Mouse (Mus musculus) hindbrain, embryonic 16.5 days (tissue): ENCODE measurements around the gene Mrpl2. TPM values are rescaled to one million over a fixed set of nuclear protein-coding genes. Genes with fewer than 3 reads are reported as not detected.

Experiments used
- ATAC-seq: fragments of 200-750 bp; cut with Nextera tagmentation; 2 replicates; pipeline ENCODE4 v1.8.0; 2017; ENCODE audit warnings: moderate TSS enrichment, moderate library complexity
- H3K27ac ChIP-seq: fragments of 300-500 bp; sonication (generic); 2 replicates; pipeline ENCODE4 v1.5.1; 2014; ENCODE audit warnings: low read depth, mild to moderate bottlenecking, control low read depth, low read length, moderate library complexity
- H3K27me3 ChIP-seq: fragments of 300-500 bp; sonication (generic); replicated peaks from 2 replicates; pipeline ENCODE4 v1.6.1; 2014; ENCODE audit warnings: low read length; ENCODE audit not compliant: control insufficient read depth, insufficient read depth
- H3K36me3 ChIP-seq: fragments of 300-500 bp; sonication (generic); 2 replicates; pipeline ENCODE4 v1.6.1; 2014; ENCODE audit warnings: mild to moderate bottlenecking, low read length, moderate library complexity, mixed read lengths; ENCODE audit not compliant: control insufficient read depth, insufficient read depth
- H3K4me1 ChIP-seq: fragments of 300-500 bp; sonication (generic); 2 replicates; pipeline ENCODE4 v1.6.1; 2014; ENCODE audit warnings: low read depth, low read length; ENCODE audit not compliant: control insufficient read depth, insufficient read depth
- H3K4me2 ChIP-seq: fragments of 300-500 bp; sonication (generic); 2 replicates; pipeline ENCODE4 v1.6.1; 2014; ENCODE audit warnings: mild to moderate bottlenecking, low read length, control low read depth, moderate library complexity
- H3K4me3 ChIP-seq: fragments of 300-500 bp; sonication (generic); 2 replicates; pipeline ENCODE4 v1.5.1; 2014; ENCODE audit warnings: mild to moderate bottlenecking, low read length, control low read depth, moderate library complexity
- H3K9ac ChIP-seq: fragments of 300-500 bp; sonication (generic); 2 replicates; pipeline ENCODE4 v1.6.1; 2014; ENCODE audit warnings: low read depth, mild to moderate bottlenecking, control low read depth, low read length, moderate library complexity
- H3K9me3 ChIP-seq: fragments of 300-500 bp; sonication (generic); 2 replicates; pipeline ENCODE4 v1.6.1; 2014; ENCODE audit warnings: mild to moderate bottlenecking, low read length, moderate library complexity; ENCODE audit not compliant: control insufficient read depth
- WGBS: fragments of 180-500 bp; shearing (Covaris S2); extraction: QIAGEN DNeasy Blood & Tissue Kit; methylation state at CpG from one replicate; pipeline ENCODE4 v1.1.7; 2014; 5-methylcytosine and 5-hydroxymethylcytosine counted together
- polyA plus RNA-seq: library from polyadenylated mRNA; unstranded; fragments of >200 nt; fragmentation: Nextera tagmentation; extraction: Ambion mirVana; gene quantifications from 2 replicates; pipeline ENCODE4 v1.2.1, GENCODE M21; 2015

The Mrpl2 gene
- polyA plus RNA-seq, 1 experiment from 2014 or later, result 73.7 TPM

GRCm38 (mm10) chr17:46639929-46640328 is 6.1 kb upstream of the Mrpl2 start:
- H3K27ac ChIP-seq, result no peak overlapping the region
- H3K9me3 ChIP-seq, result no peaks in the 10 kb centered on the region
- no peaks in the 10 kb centered on the region for H3K27me3 ChIP-seq
- peaks cover 14% of the 10 kb centered on the region for H3K36me3 ChIP-seq
- H3K4me2 ChIP-seq, result no peak overlapping the region
- peaks cover 9% of the 10 kb centered on the region for H3K4me1 ChIP-seq
- no peak overlapping the region for H3K9ac ChIP-seq
- H3K4me3 ChIP-seq, result no peak overlapping the region
- 89% methylated on average over 9 of the region's 9 CpGs for WGBS
- ATAC-seq, result no peak

DNA sequence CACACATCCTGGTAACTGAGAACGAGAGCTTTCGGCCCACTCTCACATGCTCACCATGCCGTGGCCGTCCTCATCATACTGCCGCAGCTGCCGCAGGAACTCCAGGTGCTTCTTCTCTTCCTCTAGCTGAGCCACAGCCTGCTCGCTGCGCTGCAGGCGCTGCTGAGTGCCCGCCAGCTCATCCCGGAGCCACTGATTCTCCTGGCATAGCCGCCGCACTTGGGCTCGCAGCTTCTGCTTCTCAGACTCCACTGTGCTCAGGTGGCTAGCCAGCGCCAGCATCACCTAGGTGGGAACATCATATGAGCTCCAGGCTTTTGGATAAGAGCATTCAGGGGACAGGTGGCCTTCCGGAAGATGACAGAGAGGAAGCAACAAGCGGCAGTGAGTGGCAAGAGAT is 4.0 kb upstream of the Mrpl2 start:
- no peaks in the 10 kb centered on the region for H3K27me3 ChIP-seq
- peaks cover 13% of the 10 kb centered on the region for H3K36me3 ChIP-seq
- H3K9ac ChIP-seq, result no peak overlapping the region
- no peak overlapping the region for H3K4me2 ChIP-seq
- WGBS, result 91% methylated on average over 17 of the region's 17 CpGs
- no peaks in the 10 kb centered on the region for H3K9me3 ChIP-seq
- no peak overlapping the region for H3K4me3 ChIP-seq
- H3K4me1 ChIP-seq, result peaks cover 19% of the 10 kb centered on the region
- ATAC-seq, result no peak
- H3K27ac ChIP-seq, result no peak overlapping the region

- Histone ChIP-seq H3K9me3 (no peaks in the 10 kb centered on the region), H3K4me3 (no peak overlapping the region; the same call in 1 of the 2 replicates), H3K9ac (no peak overlapping the region; the same call in 1 of the 2 replicates), H3K27me3 (no peaks in the 10 kb centered on the region), H3K36me3 (peaks cover 14% of the 10 kb centered on the region), H3K4me2 (peak overlapping the region; percentile 83), H3K27ac (no peak overlapping the region), H3K4me1 (peaks cover 19% of the 10 kb centered on the region)
- no peak for ATAC-seq
- 91% methylated on average over 12 of the region's 12 CpGs for WGBS
Measured at GRCm38 (mm10) chr17:46644152-46644805, 1.8 kb upstream of the Mrpl2 start.

- peak overlapping the region; percentile 64 for H3K27ac ChIP-seq
- no peak; the same call in none of the 2 replicates for ATAC-seq
- WGBS, result 11% methylated on average over 9 of the region's 11 CpGs
- H3K4me2 ChIP-seq, result peak overlapping the region; percentile 83
- no peaks in the 10 kb centered on the region for H3K9me3 ChIP-seq
- H3K27me3 ChIP-seq, result no peaks in the 10 kb centered on the region
- H3K4me3 ChIP-seq, result peak overlapping the region; percentile 77
- peak overlapping the region; percentile 69 for H3K9ac ChIP-seq
- peaks cover 11% of the 10 kb centered on the region for H3K36me3 ChIP-seq
- peaks cover 22% of the 10 kb centered on the region for H3K4me1 ChIP-seq
Measured at GRCm38 (mm10) chr17:46644916-46645475, 1.0 kb upstream of the Mrpl2 start.

DNA sequence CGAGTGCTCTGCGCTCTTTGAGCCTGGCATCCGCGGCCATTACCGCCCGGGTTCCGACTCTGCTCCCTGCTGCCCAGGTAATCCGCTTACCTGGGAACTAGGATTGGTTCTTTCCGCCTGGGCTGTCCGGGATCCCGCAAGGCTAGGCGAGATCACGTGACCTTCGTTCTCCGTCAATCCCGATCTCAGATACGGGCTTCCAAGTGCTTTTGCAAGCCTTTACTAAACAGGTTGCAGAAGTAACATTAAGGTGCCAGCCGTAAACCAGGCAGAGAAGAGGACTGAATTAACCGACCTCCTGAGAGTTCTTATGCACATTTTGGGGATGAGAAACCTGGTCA is 263 bp downstream of the Mrpl2 start:
- peaks cover 9% of the 10 kb centered on the region for H3K36me3 ChIP-seq
- H3K9ac ChIP-seq, result peak overlapping the region; percentile 79
- ATAC-seq, result no peak
- peak overlapping the region; percentile 90 for H3K27ac ChIP-seq
- H3K4me2 ChIP-seq, result peak overlapping the region; percentile 94
- H3K27me3 ChIP-seq, result no peaks in the 10 kb centered on the region
- peaks cover 27% of the 10 kb centered on the region for H3K4me1 ChIP-seq
- peak overlapping the region; percentile 77 for H3K4me3 ChIP-seq
- WGBS, result under 1% methylated on average over 19 of the region's 19 CpGs
- no peaks in the 10 kb centered on the region for H3K9me3 ChIP-seq

- 92% methylated on average over 7 of the region's 7 CpGs for WGBS
- Histone ChIP-seq H3K27ac (no peak overlapping the region), H3K4me1 (peaks cover 37% of the 10 kb centered on the region), H3K27me3 (no peaks in the 10 kb centered on the region), H3K9me3 (no peaks in the 10 kb centered on the region), H3K4me2 (no peak overlapping the region), H3K9ac (no peak overlapping the region), H3K36me3 (peaks cover 6% of the 10 kb centered on the region; the same call in 1 of the 2 replicates), H3K4me3 (no peak overlapping the region)
- no peak for ATAC-seq
Measured at GRCm38 (mm10) chr17:46647279-46647678, 1.2 kb downstream of the Mrpl2 start.

- Histone ChIP-seq H3K9me3 (no peaks in the 10 kb centered on the region), H3K27ac (no peak overlapping the region), H3K36me3 (peaks cover 6% of the 10 kb centered on the region), H3K4me2 (no peak overlapping the region), H3K4me1 (peaks cover 39% of the 10 kb centered on the region), H3K27me3 (no peaks in the 10 kb centered on the region), H3K4me3 (no peak overlapping the region), H3K9ac (no peak overlapping the region)
- ATAC-seq, result no peak
- 91% methylated on average over 9 of the region's 9 CpGs for WGBS
Measured at GRCm38 (mm10) chr17:46648436-46648835, 2.4 kb downstream of the Mrpl2 start.

GRCm38 (mm10) chr17:46649811-46650210 is 3.8 kb downstream of the Mrpl2 start:
- Histone ChIP-seq H3K9me3 (no peaks in the 10 kb centered on the region), H3K4me2 (peak overlapping the region; percentile 91), H3K36me3 (peaks cover 10% of the 10 kb centered on the region), H3K4me3 (peak overlapping the region; percentile 70), H3K9ac (peak overlapping the region; percentile 91), H3K27ac (peak overlapping the region; percentile 95), H3K4me1 (peaks cover 31% of the 10 kb centered on the region), H3K27me3 (no peaks in the 10 kb centered on the region)
- ATAC-seq, result no peak
- WGBS, result 33% methylated on average over 15 of the region's 15 CpGs

- peak within 1 kb of the TSS; percentile 91 for H3K4me2 ChIP-seq
- peak within 1 kb of the TSS; percentile 95 for H3K27ac ChIP-seq
- under 1% methylated on average over 27 of the region's 58 CpGs for WGBS
- no peaks in the 10 kb centered on the region for H3K9me3 ChIP-seq
- H3K36me3 ChIP-seq, result peaks cover 13% of the 10 kb centered on the region
- H3K27me3 ChIP-seq, result no peaks in the 10 kb centered on the region
- peak within 1 kb of the TSS; percentile 91 for H3K9ac ChIP-seq
- peak within 1 kb of the TSS; percentile 70 for H3K4me3 ChIP-seq
- peak; percentile 96 for ATAC-seq
- H3K4me1 ChIP-seq, result peaks cover 26% of the 10 kb centered on the region
Measured at GRCm38 (mm10) chr17:46650232-46651031, 4.4 kb downstream of the Mrpl2 start, which contains the start of gene Cul7. TSS of gene Cul7 (plus strand) at chr17:46650337.
